Mouse (Mus musculus): Measurements from ENCODE around the gene Spcs3.
"Not testable (repeated sequence)": the region's sequence is repeated elsewhere in the genome, so short reads cannot be mapped to it uniquely, and the experiment has no call there.

Gene Spcs3

DNA sequence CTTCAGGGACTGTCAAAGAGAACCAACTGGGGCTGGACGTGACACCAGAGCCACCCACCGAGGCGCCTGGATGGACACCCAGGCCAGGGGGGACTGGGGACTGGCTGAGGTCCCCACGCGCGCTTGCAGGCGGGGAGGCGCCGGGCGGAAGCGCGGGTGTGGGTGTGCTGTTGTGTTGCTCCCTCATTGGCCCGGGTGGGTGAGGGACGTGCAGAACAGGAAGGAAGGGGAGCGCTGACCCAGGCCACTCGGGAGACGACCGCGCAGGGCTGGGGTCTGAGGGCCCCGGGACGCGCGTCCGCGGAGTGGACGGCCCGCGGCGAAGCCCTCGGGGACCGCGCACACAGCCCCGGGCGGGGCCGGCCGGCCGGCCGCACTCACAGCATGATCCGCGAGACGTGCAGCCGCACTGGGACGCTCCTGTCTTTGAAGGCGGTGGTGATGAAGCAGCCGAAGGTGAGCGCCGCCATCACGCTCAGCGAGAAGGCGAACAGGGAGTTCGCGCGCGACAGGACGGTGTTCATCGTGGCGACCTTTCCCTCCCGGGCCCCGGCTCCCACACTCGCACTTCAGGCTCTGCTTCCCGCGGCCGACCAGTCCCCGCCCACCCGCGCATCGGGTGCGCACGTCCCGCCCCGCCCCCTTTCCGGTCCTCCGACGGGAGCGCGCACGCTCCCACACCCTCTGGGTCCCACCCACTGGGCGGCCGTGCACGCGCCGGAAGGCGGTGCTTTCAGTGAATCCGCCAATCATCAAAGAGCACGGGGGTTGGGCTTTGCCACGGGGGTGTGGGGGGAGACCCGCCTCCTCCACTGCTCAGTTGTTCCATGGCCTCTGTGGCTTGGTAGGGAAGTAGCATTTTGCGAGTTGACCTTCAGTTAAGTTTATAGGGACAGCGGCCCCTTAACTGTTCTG is at the start of gene Spcs3, which contains the start of gene Asb5:
Spcs3 (minus strand) TSS at position 617 of the 915 bp plus-strand sequence.
Asb5 (plus strand) TSS at position 199 of the 915 bp plus-strand sequence.
- peak; percentile 97 for DNase-seq (ENCODE audit: low spot score)

DNA sequence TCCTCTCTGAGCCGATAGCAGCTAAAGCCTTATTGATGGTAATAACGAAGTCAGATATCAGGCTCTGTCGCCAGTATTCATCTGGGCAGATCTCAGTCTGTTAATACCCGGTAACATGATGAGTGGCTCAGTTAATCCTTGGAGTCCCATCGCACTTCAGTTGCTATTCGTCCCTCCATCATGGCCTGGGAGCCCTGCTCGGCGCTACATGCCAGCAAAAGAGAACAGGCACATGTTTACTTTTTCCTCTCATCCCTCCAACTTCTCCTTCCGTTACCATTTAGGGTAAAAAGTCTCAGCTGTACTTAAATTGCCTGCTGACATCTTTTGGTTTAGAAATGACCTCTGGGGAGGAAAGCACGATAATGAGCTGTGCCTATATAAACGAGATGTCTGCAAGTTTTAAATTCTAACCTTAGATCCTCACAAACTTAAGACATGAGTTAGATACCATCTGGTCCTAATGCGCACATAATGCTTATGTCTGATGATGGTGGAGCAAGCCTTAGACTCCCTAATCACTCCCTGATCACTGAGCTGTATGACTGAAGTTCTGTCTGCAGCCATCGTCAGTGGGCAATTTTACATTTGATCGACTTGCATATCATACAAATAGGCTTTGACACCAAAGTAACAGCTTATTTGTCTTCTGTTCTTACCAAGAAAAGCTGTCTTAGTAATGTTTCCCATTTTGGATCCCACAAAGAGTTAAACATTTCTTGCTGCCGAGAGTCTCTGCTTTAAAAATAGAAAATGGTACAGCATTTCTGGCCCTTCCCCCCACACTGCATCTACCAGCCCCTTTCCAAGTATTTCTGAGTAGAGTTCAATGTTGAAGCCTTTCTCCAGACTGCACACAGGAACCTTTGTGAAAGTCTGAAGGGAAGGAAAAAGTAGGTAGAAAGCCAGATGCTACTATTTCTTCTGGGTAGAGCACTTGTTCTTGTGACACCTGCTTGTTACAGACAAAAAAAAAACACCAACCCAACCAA is 41.1 kb upstream of the Spcs3 start:
- DNase-seq (ENCODE audit: low spot score): no peak

DNA sequence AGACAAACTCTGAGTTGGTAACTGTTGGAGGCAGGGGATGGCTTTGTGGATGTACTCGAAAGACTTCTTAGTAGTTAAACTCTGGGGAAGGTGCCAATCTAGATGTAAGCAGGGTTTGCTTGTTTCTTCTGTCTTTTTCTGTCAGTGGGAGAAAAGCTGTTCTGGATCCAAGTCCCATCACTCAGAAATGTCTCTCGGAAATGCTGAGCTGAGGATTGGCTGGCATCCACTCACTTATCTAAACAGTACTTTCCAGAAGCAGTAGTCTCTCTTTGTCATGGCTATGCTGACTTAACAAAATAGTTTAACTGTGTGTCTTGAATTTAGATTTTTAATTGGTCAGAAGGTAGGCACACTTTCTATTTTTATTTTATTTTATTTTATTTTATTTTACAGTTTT is 37.4 kb upstream of the Spcs3 start:
- peak; percentile 33 for DNase-seq (ENCODE audit: low spot score)

DNA sequence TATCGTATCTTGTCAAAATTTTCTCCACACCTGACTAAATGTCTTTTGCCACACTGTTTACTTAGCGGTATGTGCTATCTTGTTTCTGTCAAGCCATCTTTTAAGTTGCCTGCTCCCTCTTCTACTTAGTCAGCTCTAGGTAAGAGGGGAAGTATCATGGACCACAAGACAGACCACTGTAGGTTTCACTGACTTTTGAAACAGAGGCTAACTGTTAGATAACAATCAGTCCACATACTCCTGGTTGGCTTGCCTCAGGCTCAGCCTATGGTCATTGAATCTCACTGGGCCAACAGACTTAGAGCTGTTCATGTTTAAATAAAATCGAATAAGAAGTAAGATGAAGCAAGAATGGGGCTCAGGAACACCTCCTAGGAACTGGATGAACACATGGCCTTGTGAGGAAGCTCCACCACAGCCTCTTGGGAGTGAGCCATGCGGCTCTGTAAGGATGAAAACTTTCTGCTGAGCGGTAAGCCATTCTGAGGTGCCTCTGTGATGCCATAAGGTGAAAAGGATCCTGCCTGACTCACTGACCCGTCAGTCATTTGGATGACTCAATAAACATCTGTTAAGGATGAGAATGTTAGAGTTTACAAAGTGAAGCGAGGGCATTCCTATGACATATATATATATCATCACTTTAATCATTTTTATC is 35.9 kb upstream of the Spcs3 start:
- DNase-seq (ENCODE audit: low spot score): no peak

DNA sequence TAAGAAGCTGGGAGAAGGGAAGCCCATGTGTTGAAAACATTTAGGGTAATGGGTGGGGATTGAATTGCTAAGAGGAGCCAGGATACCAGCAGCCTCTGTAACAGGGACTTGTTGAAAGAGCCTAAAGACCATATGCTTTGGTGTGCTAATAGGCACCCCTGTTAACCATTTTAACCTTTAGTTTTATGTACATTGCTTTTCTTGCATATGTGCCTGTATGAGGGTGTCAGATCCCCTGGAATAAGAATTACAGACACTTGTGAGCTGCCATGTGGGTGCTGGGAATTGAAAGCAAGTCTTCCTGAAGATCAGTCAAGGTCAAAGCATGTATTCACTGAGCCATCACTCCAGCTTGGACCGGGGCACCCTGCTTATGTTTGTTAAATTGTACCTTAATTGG is 35.4 kb upstream of the Spcs3 start:
- no peak for DNase-seq (ENCODE audit: low spot score)

DNA sequence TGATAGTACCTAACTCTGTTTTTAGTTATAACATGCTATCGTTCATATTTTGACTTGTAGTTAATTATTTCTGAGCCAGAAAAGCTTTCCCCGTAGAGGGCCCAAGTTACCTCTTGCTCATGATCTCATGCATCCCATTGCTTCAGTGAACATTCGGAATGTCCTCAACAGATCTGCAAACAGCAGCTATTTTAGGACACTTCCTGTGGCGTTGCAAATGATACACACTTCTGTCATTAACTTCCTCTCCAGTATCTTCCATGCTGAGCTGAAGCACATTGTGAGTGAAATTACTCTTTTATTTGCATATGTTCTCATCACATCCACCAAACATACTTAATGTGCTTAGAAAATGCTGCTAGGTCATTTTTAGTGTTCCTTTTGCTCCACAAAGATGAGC is 32.3 kb upstream of the Spcs3 start:
- DNase-seq (ENCODE audit: low spot score): no peak

DNA sequence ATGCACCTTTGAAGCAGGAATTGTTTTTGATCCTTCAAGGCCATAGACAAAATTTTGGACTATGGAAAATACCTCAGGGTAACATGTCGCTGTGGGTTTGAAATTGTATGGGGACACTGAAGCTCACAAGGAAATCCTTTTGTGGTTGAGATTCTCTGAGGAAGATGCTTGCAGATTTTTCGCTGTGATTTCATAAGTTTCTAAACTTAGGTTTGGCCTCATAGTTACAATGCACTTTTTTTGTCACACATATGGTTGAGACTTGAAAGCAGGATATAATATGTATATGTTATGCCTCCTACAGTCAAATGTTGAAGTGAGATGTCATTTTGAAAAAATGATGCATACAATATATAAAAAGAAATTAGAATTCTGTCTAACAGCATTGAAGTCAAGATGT is 25.1 kb upstream of the Spcs3 start:
- no peak for DNase-seq (ENCODE audit: low spot score)

DNA sequence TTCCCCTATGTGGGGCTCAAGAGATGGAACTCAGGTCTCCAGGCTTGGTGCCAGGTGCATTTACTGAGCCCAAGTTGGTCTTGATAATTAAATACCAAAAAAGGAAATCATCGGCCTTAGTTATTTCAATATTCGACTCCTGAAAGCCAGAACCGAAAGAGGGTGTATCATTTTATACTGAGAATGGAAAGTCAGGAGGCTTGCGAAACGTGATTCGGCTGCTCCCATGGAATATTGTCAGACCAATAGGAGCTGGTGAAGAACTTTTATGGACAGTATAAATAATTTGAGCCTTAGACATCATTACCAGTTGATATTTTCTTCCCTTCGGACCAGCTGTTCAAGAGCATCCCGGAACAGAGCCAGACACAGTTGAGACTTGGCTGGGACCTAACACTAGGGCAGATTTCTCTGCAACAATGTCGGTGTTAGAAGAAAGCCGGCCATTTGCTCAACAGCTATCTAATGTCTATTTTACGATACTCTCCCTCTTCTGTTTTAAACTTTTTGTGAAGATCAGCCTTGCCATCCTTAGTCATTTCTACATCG is 20.3 kb upstream of the Spcs3 start:
- no peak for DNase-seq (ENCODE audit: low spot score)

DNA sequence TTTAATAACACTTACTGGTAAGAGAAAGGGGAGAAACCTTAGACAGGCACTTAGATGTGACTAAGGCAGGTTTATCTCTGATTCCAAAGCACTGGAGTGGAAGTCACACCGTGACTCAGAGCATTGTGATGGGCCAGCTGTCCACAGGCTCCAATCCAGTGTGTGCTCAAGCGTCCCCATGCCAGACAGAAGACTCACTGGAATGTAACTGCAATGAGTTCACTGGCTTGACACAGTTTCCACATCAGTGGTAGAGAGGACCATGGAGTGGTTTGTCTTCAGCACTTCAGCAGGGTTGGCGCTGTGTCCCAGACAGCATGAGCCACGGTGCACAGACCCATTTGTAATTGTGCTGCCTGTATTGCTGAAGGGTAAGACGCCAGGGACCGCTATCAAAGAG is 18.6 kb upstream of the Spcs3 start:
- DNase-seq (ENCODE audit: low spot score): peak; percentile 21

DNA sequence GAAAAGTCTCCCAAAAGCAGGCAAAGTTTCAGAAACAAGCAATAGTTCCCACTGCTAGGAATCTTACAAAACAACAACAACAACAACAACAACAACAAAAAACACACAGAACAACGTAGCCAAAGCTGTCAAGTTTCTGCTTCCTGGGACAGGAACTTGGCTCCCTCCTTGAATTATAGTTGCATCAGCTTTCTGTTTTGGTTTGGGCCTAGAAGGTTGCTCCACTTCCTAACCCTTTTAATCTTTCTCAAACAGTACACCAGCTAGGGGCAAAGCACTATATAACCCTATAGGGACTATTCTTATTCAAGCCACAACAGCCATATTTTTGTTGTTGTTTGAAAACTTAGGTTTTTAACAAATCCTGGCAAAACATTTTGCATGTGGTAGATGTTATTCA is 11.5 kb upstream of the Spcs3 start:
- DNase-seq (ENCODE audit: low spot score): peak; percentile 52

DNA sequence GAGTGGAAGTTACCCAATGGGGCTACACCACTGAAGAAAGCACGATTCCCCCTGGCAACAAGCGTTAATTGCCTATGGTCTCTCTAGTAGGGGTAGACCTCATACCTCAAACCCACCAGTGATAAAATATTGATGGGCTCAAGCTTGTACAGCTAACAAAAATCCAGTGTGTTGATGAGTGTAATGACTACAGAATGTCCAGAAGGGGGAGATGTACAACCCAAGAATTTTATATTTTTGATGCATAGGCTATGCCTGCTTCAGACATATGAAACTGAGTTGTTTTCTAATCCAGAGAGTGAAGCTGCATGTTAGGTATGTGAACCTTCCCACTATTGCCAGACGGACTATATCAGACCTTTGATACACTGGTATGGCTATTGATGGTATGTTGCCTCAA is 7.5 kb upstream of the Spcs3 start:
- no peak for DNase-seq (ENCODE audit: low spot score)

DNA sequence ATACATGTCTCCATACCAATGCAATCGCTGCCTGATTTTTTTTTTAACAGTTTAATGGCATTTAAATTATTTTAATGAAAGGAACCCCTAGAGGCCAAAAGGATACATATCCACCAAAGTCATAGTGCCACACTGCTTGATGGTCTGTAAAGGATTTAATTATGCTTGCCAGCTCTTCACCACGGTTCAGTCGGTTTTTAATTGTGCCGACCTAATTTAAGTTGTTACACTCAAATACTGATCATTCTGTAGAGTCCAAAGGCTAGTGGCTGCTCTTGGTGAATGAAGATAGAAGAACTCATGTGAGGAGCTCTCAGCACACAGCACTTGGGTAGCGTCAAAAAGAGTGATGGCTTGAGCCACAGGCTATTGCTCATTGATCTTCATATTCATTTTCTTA is 5.4 kb upstream of the Spcs3 start:
- DNase-seq (ENCODE audit: low spot score): no peak

DNA sequence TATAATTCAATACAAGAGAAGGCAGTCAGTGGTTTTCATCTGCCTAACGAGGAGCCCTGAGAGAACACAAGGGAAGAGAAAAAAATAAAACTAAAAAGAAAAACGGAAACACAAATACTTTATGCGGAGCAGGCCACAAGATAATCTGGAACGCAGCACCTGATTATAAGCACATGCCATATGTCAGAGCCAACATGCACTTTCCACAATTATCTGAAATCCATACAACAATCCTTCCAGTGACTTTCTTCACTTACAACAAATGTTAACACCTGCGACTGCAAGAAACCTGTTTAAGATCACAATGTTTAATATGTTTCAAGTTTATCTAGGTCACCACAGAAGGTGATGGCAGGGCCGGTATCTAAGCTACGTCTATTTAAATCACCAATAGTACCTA is 1.2 kb downstream of the Spcs3 start:
- no peak for DNase-seq (ENCODE audit: low spot score)

DNA sequence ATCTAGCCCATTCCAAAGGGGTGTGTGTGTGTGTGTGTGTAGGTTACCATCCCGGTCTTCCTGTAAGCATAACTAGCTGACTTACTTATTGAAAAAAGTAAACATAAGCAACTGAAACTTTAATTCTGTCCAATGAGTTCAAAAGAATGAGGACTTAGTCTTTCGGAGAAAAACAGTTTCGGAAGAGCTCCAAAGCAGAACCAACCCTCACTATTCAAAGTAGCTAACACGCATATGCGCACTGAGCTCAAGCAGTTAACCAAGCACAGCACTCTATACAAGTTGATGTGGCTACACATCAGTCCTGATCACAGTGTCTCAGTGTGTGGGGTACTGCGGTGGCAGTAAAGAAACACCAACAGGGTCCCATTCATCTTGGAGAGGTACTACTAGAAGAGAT is 3.1 kb downstream of the Spcs3 start:
- no peak for DNase-seq (ENCODE audit: low spot score)

DNA sequence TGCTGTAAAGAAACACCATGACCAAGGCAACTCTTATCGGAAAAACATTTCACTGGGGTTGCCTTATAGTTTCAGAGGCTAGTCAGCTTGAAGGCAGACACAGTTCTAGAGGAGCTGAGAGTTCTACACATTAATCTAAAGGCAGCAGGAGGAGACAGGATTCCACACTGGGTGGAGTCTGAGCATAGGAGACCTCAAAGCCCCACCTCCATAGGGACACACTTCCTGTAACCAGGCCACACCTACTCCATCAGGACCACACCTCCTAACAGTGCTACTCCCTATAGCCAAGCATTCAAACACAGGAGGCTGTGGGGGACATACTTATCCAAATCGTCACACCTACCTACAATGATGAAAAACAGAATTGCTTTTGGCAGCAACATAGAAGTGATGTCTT is 4.2 kb downstream of the Spcs3 start:
- no peak for DNase-seq (ENCODE audit: low spot score)

DNA sequence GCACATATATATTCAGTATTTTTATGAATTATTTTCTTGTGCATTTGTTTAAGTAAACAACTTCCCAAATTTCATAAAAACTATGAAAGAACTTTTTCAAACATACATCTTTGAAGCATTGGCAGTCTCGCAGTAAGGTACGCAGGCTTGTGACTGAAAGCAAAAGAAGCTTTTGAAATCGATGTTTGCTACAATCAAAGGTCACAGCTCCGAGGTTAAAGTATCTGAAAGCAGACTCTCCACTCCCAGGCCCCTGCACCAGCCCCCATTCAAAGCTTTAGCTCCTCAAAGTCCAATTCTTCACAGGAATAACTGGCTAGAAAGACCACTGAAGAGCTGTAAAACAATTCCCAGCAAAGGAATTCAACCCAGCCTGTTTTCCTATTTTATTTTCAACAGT is 9.3 kb downstream of the Spcs3 start:
- DNase-seq (ENCODE audit: low spot score): no peak

DNA sequence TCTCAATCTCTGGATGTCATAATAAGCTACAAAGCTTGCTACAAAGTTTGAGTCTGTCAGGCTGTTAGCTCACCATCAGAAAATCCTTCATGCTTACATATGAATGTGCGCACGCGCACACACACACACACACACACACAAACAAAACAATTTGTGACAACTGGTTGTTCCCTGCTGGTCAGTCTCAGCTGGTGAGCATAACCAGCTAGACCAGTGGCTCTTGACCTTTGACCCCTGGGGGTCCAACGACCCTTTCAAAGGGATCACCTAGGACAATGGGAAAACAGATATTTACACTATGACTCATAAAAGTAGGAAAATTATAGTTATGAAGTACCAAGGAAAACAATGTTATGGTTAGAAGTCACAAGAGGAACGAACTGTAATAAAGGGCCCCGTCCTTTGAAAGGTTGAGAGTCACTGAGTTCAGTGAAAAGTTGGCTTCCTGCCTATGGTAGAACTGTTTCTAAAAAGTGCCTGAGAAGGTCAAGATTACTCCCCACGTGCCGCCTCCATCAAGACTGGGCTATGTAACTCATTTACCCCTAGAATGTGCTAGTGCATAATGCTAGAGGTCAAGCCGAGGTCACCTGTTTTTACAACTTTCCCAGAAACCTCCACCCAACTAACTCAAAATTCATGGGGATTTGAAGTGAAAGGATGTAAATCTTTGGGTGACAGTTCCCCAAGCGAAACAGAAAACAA is 10.9 kb downstream of the Spcs3 start:
- no peak for DNase-seq (ENCODE audit: low spot score)

DNA sequence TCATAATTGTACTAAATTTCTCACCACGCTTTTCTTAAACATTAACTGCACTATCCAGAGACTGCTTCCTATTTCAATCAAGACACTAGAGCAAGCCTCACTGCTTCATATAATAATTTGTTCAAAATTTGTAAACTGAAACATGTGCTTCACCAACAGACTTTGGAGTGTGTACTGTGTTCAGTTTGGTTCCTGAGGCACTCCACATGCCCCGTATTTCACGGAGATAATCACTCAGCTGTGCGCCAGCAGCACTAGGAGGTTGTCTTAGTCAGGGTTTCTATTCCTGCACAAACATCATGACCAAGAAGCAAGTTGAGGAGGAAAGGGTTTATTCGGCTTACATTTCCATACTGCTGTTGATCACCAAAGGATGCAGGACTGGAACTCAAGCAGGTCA is 17.6 kb downstream of the Spcs3 start:
- not testable (repeated sequence) for DNase-seq (ENCODE audit: low spot score)

DNA sequence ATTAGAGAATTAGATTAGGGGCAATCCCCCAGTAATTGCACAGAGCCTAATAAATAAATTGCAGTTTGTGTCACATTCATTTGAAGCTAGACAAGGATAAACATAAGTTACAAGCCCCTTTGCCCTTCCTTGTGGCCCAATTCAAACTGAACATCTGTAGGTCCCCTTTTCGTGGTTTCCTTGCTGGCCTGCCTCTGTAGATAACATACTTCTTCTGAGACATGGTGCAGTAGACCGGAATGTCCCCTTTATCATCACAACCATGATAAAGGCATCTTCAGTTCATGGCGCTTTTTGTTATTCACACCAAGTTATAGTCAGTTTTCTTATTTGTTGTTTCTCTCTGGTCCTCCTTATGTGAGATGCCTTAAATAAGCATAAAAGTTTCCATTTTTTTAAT is 18.0 kb downstream of the Spcs3 start:
- DNase-seq (ENCODE audit: low spot score): no peak

DNA sequence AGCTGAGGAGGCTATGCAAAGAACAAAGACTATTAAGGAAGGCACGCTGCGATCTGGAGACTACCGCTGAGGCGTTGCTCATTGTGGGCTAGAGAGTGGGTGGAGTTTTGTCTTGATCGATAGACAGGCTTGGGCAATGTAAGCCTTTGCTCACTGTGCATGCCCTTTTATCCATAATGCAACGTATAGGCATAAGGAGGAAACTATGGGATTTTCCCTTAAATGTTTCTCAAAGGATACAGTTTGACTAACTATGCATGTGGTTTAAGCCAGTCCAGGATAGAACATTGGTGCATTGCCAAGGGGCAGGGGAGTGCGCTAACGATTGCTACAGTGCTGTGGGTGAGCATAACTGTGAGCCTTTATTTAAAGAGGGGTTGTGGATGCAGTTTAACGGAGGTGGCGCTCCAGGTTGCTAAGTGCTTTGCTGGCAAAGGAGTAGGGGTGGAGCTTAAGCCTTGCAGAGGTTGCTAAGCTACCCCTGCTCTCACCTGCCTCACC is 20.5 kb downstream of the Spcs3 start:
- DNase-seq (ENCODE audit: low spot score): no peak

DNA sequence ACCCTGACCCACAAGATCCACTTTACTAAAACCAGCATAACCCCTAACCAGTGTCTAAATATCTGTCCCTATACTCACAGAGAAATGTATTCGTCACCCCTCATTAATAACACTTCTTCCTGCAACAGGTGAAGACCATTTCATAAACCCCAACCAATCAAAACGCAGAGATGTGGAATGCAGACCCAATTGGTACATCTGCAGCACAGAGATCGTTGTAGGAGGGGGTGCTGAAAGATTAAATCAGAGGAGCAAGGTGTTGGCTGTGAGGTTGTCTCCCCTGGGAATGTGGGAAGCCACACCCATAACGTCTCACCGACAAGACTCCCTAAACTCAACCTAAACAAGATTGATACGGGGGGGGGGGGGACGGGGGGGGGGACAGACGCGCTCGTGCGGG is 21.0 kb downstream of the Spcs3 start:
- no peak for DNase-seq (ENCODE audit: low spot score)
